Mouse (Mus musculus) monocyte, adult 5-6 weeks (primary cell): Measurements from ENCODE around the gene Morc2b. TPM values are rescaled to one million over a fixed set of nuclear protein-coding genes. Genes with fewer than 3 reads are reported as not detected.
"Not testable (repeated sequence)": the region's sequence is repeated elsewhere in the genome, so short reads cannot be mapped to it uniquely, and the experiment has no call there.

Experiments used
- ATAC-seq: fragments of 153-309, 156-312 bp; replicated peaks from 2 replicates; pipeline ENCODE4 v1.8.0; 2017; ENCODE audit warnings: mild to moderate bottlenecking; ENCODE audit not compliant: low TSS enrichment, insufficient number of reproducible peaks, severe bottlenecking, poor library complexity, low FRiP score
- total RNA-seq: library from RNA; stranded (forward); fragments of 200-1000, 200-491, 200-594 nt; gene quantifications from 3 replicates; pipeline ENCODE4 v1.2.3, GENCODE M21; 2017

The Morc2b gene
- total RNA-seq: not detected in 3 replicates

- ATAC-seq: no peak
Observed at GRCm38 (mm10) chr17:33139261-33139820, at the start of gene Morc2b. TSS of gene Morc2b (minus strand) at chr17:33139683.

GRCm38 (mm10) chr17:33168147-33168546 is 28.7 kb upstream of the Morc2b start, which contains the start of gene Olfr55:
TSS of gene Olfr55 (plus strand) at chr17:33168447.
- not testable (repeated sequence) for ATAC-seq

GRCm38 (mm10) chr17:33126257-33126656 is 13.2 kb downstream of the Morc2b start:
- no peak for ATAC-seq

- ATAC-seq: no peak
Observed at GRCm38 (mm10) chr17:33124546-33124945, 14.9 kb downstream of the Morc2b start.

GRCm38 (mm10) chr17:33097396-33097795 is 42.1 kb downstream of the Morc2b start:
- ATAC-seq: no peak

- ATAC-seq: peak; percentile 59
Observed at GRCm38 (mm10) chr17:33092391-33093193, 46.9 kb downstream of the Morc2b start.

GRCm38 (mm10) chr17:33091630-33092029 is 47.9 kb downstream of the Morc2b start:
- no peak for ATAC-seq

GRCm38 (mm10) chr17:33089220-33089949 is 50.1 kb downstream of the Morc2b start, which contains the start of gene Zfp563:
TSS of gene Zfp563 (plus strand) at chr17:33089310.
- peak; percentile 94 for ATAC-seq

GRCm38 (mm10) chr17:33067958-33068357 is 71.5 kb downstream of the Morc2b start, which contains the start of gene 4921501E09Rik:
TSS of gene 4921501E09Rik (minus strand) at chr17:33068058.
- ATAC-seq: no peak

Other genes with a start within 250 kb of the Morc2b start
- 6.6 to 8.9 TPM (median 8.6 TPM) in 3 replicates for gene Zfp870, start 248.0 kb downstream of the Morc2b start, total RNA-seq
- gene Cyp4f14, start 222.3 kb downstream of the Morc2b start, total RNA-seq: not detected in 3 replicates
- gene Cyp4f13, start 192.3 kb downstream of the Morc2b start, total RNA-seq: 25.2 to 40.9 TPM (median 37.7 TPM) in 3 replicates
- gene Zfp472, start 173.9 kb downstream of the Morc2b start, total RNA-seq: 26.2 to 29.4 TPM (median 26.4 TPM) in 3 replicates
- gene Zfp952, start 146.6 kb downstream of the Morc2b start, total RNA-seq: 14.0 to 27.0 TPM (median 15.5 TPM) in 3 replicates
- 1.3 to 7.7 TPM (median 3.2 TPM) in 3 replicates for gene Zfp763, start 106.3 kb downstream of the Morc2b start, total RNA-seq
- gene 4921501E09Rik, start 71.6 kb downstream of the Morc2b start, total RNA-seq: not detected in 3 replicates
- 3.7 to 8.6 TPM (median 5.7 TPM) in 3 replicates for gene Zfp563, start 50.4 kb downstream of the Morc2b start, total RNA-seq
- not detected in 3 replicates for gene Olfr55, start 28.8 kb upstream of the Morc2b start, total RNA-seq
- not detected in 3 replicates for gene Olfr239, start 51.6 kb upstream of the Morc2b start, total RNA-seq
- not detected in 3 replicates for gene Olfr1564, start 82.0 kb upstream of the Morc2b start, total RNA-seq
- gene Zfp955a, start 115.5 kb upstream of the Morc2b start, total RNA-seq: 11.0 to 16.6 TPM (median 14.2 TPM) in 3 replicates
- not detected in 3 replicates for gene Olfr63, start 125.0 kb upstream of the Morc2b start, total RNA-seq
- 4.2 to 10.9 TPM (median 6.7 TPM) in 3 replicates for gene Zfp955b, start 149.9 kb upstream of the Morc2b start, total RNA-seq
- 9.0 to 12.1 TPM (median 10.7 TPM) in 3 replicates for gene Zfp81, start 219.2 kb upstream of the Morc2b start, total RNA-seq